Mouse (Mus musculus): ENCODE measurements at regions not wholly inside any gene's neighbourhood (a gene's known extent, or its start where the extent isn't known, plus 50 kb on each side); places are given as distances from the start of the nearest gene placed in this dataset.

DNA sequence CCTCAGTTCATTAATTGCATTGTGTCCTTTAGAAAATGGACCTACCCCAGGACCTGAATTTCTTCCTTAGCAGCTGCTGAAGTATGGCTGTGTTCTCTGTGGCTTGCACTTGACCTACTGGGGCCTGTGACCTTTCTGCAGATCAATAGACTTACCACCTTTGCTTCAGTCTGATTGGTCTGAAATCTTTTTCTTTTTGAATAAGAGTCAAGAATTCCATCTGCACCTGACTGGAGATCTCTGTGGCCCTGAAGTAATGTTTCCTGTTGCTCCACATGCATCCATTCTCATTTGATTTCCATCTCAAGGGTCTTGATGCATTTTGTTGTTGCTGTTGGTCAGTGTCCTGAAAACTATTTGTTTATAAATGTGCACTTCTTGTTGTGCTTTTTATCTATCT lies 388.4 kb downstream of the Plekhb2 start:
- Histone ChIP-seq H3K36me3 (no peaks in the 10 kb centered on the region), H3K4me3 (replicated peaks) (no peak overlapping the region), H3K27me3 (no peaks in the 10 kb centered on the region), H3K4me2 (replicated peaks) (no peak overlapping the region), H3K27ac (replicated peaks) (no peak overlapping the region), H3K9ac (no peak overlapping the region), H3K9me3 (replicated peaks) (no peaks in the 10 kb centered on the region), H3K4me1 (no peaks in the 10 kb centered on the region)
- no peak for ATAC-seq (ENCODE audit: insufficient number of reproducible peaks, low FRiP score, low TSS enrichment, low read depth)

DNA sequence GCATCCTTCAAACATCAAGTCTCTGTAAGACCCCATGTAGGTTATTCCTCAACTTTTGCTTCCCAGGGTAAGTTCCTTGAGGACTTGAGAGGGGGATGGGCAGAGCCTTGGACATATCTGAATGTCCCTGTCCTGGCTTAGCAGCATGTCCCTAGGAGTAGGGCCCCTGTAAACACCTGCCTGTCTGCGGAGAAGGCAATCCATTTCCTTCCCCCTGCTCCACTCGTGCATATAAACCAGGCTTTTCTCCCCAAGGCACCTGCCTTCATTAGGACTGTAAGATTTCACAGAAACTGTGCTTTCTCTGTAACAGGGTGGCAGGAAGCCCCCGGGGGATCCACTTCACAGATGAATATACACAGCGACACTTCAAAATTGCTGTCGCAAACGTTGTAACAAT lies 393.1 kb downstream of the Plekhb2 start:
- WGBS: 57% methylated on average over 6 of the region's 6 CpGs

DNA sequence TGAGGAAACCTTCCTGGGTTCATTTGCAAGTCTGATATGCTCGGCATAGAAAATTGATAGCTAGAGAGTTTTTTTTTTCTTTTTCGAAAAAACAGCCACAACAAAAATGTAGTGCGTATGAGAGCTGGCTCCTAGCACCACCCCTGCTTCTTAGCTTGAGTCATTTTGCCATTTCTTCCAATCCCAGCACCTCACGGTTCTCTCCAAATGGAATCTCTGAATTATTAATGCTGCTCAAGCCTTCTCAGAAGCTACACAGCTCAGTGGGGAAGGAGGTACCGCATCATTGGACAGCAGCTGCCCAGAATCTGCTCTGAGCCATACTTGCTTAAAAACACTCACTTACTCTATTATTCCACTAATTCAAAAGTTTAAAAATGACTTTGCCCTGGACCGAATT lies 393.6 kb downstream of the Plekhb2 start:
- no peak overlapping the region for H3K4me2 ChIP-seq (replicated peaks)
- H3K9me3 ChIP-seq (replicated peaks): no peaks in the 10 kb centered on the region
- H3K27ac ChIP-seq (replicated peaks): no peak overlapping the region
- no peak overlapping the region for H3K9ac ChIP-seq
- H3K4me1 ChIP-seq: no peaks in the 10 kb centered on the region
- H3K4me3 ChIP-seq (replicated peaks): no peak overlapping the region
- H3K27me3 ChIP-seq: no peaks in the 10 kb centered on the region
- 54% methylated on average over 6 of the region's 6 CpGs for WGBS
- H3K36me3 ChIP-seq: no peaks in the 10 kb centered on the region
- no peak for ATAC-seq (ENCODE audit: insufficient number of reproducible peaks, low FRiP score, low TSS enrichment, low read depth)

More for the DNA sequence above, 393.1 kb downstream of the Plekhb2 start:
- Histone ChIP-seq H3K9me3 (replicated peaks) (no peaks in the 10 kb centered on the region), H3K4me3 (replicated peaks) (no peak overlapping the region), H3K27me3 (no peaks in the 10 kb centered on the region), H3K27ac (replicated peaks) (no peak overlapping the region), H3K36me3 (no peaks in the 10 kb centered on the region), H3K9ac (no peak overlapping the region), H3K4me1 (no peaks in the 10 kb centered on the region), H3K4me2 (replicated peaks) (no peak overlapping the region)
- ATAC-seq (ENCODE audit: insufficient number of reproducible peaks, low FRiP score, low TSS enrichment, low read depth): no peak

GRCm38 (mm10) chr1:35265125-35265524 lies 415.3 kb downstream of the Plekhb2 start:
- Histone ChIP-seq H3K4me1 (no peaks in the 10 kb centered on the region), H3K27ac (replicated peaks) (no peak overlapping the region), H3K4me3 (replicated peaks) (no peak overlapping the region), H3K27me3 (no peaks in the 10 kb centered on the region), H3K36me3 (no peaks in the 10 kb centered on the region), H3K9me3 (replicated peaks) (no peaks in the 10 kb centered on the region), H3K9ac (no peak overlapping the region), H3K4me2 (replicated peaks) (no peak overlapping the region)
- WGBS: 78% methylated on average over 1 of the region's 1 CpGs
- no peak for ATAC-seq (ENCODE audit: insufficient number of reproducible peaks, low FRiP score, low TSS enrichment, low read depth)

DNA sequence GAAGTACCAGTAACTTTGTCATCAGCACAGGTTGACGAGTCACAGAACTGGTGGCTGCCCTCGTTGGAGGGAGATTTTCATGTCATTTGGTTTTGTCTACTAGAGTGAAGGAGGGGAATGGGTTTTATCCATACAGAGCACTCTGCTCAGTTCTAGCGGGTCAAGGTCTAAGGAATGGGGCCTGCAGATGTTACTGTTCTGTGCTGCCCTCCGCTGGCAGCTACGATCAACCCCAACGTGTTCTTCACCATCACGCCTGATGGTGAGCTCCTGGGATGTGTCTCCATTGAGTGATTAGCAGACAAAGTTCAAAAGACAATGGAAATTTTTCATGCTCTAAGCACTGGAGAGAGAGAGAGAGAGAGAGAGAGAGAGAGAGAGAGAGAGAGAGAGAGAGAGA lies 416.9 kb downstream of the Plekhb2 start:
- H3K27me3 ChIP-seq: no peaks in the 10 kb centered on the region
- 51% methylated on average over 7 of the region's 7 CpGs for WGBS
- no peaks in the 10 kb centered on the region for H3K9me3 ChIP-seq (replicated peaks)
- no peak overlapping the region for H3K9ac ChIP-seq
- no peak overlapping the region for H3K27ac ChIP-seq (replicated peaks)
- no peak overlapping the region for H3K4me2 ChIP-seq (replicated peaks)
- no peaks in the 10 kb centered on the region for H3K36me3 ChIP-seq
- no peak overlapping the region for H3K4me3 ChIP-seq (replicated peaks)
- H3K4me1 ChIP-seq: no peaks in the 10 kb centered on the region
- no peak for ATAC-seq (ENCODE audit: insufficient number of reproducible peaks, low FRiP score, low TSS enrichment, low read depth)

DNA sequence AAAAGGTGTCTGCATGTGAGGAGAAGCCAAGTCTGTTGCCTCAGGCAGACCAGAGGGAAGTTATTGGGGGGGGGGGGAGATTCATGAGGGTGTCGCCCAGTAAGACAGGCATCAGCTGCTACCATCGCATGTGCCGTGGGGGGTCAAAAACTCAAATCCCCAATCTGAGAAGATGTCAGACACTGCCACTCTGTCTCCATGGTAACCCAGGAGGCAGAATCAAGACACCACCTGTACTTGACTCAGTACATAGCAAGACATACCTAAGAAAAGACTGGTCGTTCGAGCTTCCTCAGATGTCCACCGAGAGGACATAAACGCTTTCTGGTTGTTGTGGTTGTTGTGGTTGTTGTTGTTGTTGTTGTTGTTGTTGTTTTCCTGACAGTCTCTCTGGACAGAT lies 418.1 kb downstream of the Plekhb2 start:
- Histone ChIP-seq H3K4me1 (no peaks in the 10 kb centered on the region), H3K27ac (replicated peaks) (no peak overlapping the region), H3K4me3 (replicated peaks) (no peak overlapping the region), H3K27me3 (no peaks in the 10 kb centered on the region), H3K4me2 (replicated peaks) (no peak overlapping the region), H3K9me3 (replicated peaks) (no peaks in the 10 kb centered on the region), H3K9ac (no peak overlapping the region), H3K36me3 (no peaks in the 10 kb centered on the region)
- 70% methylated on average over 7 of the region's 7 CpGs for WGBS
- no peak for ATAC-seq (ENCODE audit: insufficient number of reproducible peaks, low FRiP score, low TSS enrichment, low read depth)

DNA sequence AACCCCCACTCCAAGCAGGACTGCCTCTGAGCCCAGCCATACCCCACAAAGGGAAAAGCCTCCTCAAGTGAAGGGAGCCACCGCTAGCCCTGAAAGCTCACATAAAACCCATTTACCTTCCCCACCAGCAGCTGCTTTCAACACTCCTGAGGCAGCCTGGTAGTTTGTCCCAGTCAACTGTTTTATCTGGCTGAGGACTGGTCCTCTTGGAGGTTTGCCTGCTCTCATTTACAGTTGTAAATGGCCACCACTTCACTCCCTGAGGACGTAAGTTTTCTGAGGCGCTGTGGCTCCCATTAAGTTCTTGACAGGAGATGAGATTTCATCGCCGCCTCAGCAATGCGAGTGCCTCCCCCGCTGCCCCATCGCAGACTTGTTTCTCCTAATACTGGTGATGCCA lies 425.2 kb downstream of the Plekhb2 start:
- H3K4me1 ChIP-seq: no peaks in the 10 kb centered on the region
- H3K4me3 ChIP-seq (replicated peaks): no peak overlapping the region
- H3K27me3 ChIP-seq: no peaks in the 10 kb centered on the region
- ATAC-seq (ENCODE audit: insufficient number of reproducible peaks, low FRiP score, low TSS enrichment, low read depth): no peak
- no peaks in the 10 kb centered on the region for H3K9me3 ChIP-seq (replicated peaks)
- no peak overlapping the region for H3K4me2 ChIP-seq (replicated peaks)
- no peak overlapping the region for H3K27ac ChIP-seq (replicated peaks)
- H3K36me3 ChIP-seq: no peaks in the 10 kb centered on the region
- H3K9ac ChIP-seq: no peak overlapping the region
- 87% methylated on average over 8 of the region's 8 CpGs for WGBS
